Mouse (Mus musculus) kidney, postnatal 0 days (tissue): ENCODE measurements around the gene Fam102b. TPM values are rescaled to one million over a fixed set of nuclear protein-coding genes. Genes with fewer than 3 reads are reported as not detected.

ENCODE experiments used
- ATAC-seq: fragments of 200-750 bp; cut with Nextera tagmentation; replicated peaks from 2 replicates; pipeline ENCODE4 v1.8.0; 2017; ENCODE audit warnings: low read depth, moderate number of reproducible peaks, moderate TSS enrichment, moderate library complexity; ENCODE audit not compliant: low FRiP score
- DNase-seq: peaks from one replicate; pipeline ENCODE4 v3.0.0-alpha.2; 2016; ENCODE audit warnings: low spot score
- H3K27ac ChIP-seq: fragments of 300-500 bp; sonication (generic); 2 replicates; pipeline ENCODE4 v1.5.1; 2014; ENCODE audit warnings: mild to moderate bottlenecking
- H3K27me3 ChIP-seq: fragments of 300-500 bp; sonication (generic); 2 replicates; pipeline ENCODE4 v1.6.1; 2014; ENCODE audit warnings: low read length, mixed read lengths; ENCODE audit not compliant: insufficient read depth
- H3K36me3 ChIP-seq: fragments of 300-500 bp; sonication (generic); 2 replicates; pipeline ENCODE4 v1.6.1; 2014; ENCODE audit warnings: low read length, mixed read lengths; ENCODE audit not compliant: insufficient read depth
- H3K4me1 ChIP-seq: fragments of 300-500 bp; sonication (generic); replicated peaks from 2 replicates; pipeline ENCODE4 v1.6.1; 2014; ENCODE audit warnings: antibody characterized with exemption, low read length, mixed read lengths; ENCODE audit not compliant: insufficient read depth
- H3K4me2 ChIP-seq: fragments of 300-500 bp; sonication (generic); 2 replicates; pipeline ENCODE4 v1.6.1; 2014; ENCODE audit warnings: mild to moderate bottlenecking, low read length, moderate library complexity, mixed read lengths
- H3K4me3 ChIP-seq: fragments of 300-500 bp; sonication (generic); replicated peaks from 2 replicates; pipeline ENCODE4 v1.5.1; 2014; ENCODE audit warnings: low read depth, low read length
- H3K9ac ChIP-seq: fragments of 300-500 bp; sonication (generic); 2 replicates; pipeline ENCODE4 v1.6.1; 2014; ENCODE audit warnings: low read depth, low read length
- H3K9me3 ChIP-seq: fragments of 300-500 bp; sonication (generic); replicated peaks from 2 replicates; pipeline ENCODE4 v1.6.1; 2016; ENCODE audit warnings: low read length, inconsistent platforms, mixed read lengths
- CTCF ChIP-seq: IDR thresholded peaks from 2 replicates; pipeline ENCODE4 v1.5.1; 2016; ENCODE audit warnings: antibody characterized with exemption, low read depth, mild to moderate bottlenecking, moderate library complexity
- WGBS: fragments of 180-500 bp; shearing (Covaris S2); extraction: QIAGEN DNeasy Blood & Tissue Kit; methylation state at CpG from one replicate; pipeline ENCODE4 v1.1.7; 2014; 5-methylcytosine and 5-hydroxymethylcytosine counted together
- polyA plus RNA-seq: library from polyadenylated mRNA; unstranded; fragments of >200 nt; fragmentation: Nextera tagmentation; extraction: Ambion mirVana; gene quantifications from 2 replicates; pipeline ENCODE4 v1.2.1, GENCODE M21; 2015

Gene Fam102b
- polyA plus RNA-seq, 1 experiment from 2014 or later, result 8.1 TPM

GRCm38 (mm10) chr3:108999173-108999572, 28.2 kb downstream of the Fam102b start:
- no peak for DNase-seq
- Histone ChIP-seq H3K4me3 (no peak overlapping the region), H3K27ac (no peak overlapping the region), H3K4me1 (no peaks in the 10 kb centered on the region), H3K27me3 (no peaks in the 10 kb centered on the region), H3K36me3 (no peaks in the 10 kb centered on the region), H3K9ac (no peak overlapping the region), H3K4me2 (no peak overlapping the region), H3K9me3 (no peaks in the 10 kb centered on the region)
- 83% methylated on average over 1 of the region's 1 CpGs for WGBS
- no peak for ATAC-seq
- no peak for TF ChIP-seq CTCF

- WGBS, result 65% methylated on average over 4 of the region's 4 CpGs
- no peaks in the 10 kb centered on the region for H3K9me3 ChIP-seq
- ATAC-seq, result no peak
- H3K4me2 ChIP-seq, result no peak overlapping the region
- no peaks in the 10 kb centered on the region for H3K27me3 ChIP-seq
- H3K27ac ChIP-seq, result no peak overlapping the region
- H3K36me3 ChIP-seq, result no peaks in the 10 kb centered on the region
- H3K4me3 ChIP-seq, result no peak overlapping the region
- H3K9ac ChIP-seq, result no peak overlapping the region
- DNase-seq, result no peak
- no peaks in the 10 kb centered on the region for H3K4me1 ChIP-seq
- TF ChIP-seq CTCF, result no peak
Observed at GRCm38 (mm10) chr3:108997762-108998161, 29.6 kb downstream of the Fam102b start.

GRCm38 (mm10) chr3:108997284-108997683, 30.1 kb downstream of the Fam102b start:
- H3K27ac ChIP-seq, result no peak overlapping the region
- no peaks in the 10 kb centered on the region for H3K4me1 ChIP-seq
- H3K4me3 ChIP-seq, result no peak overlapping the region
- no peak overlapping the region for H3K9ac ChIP-seq
- no peak for TF ChIP-seq CTCF
- H3K27me3 ChIP-seq, result no peaks in the 10 kb centered on the region
- ATAC-seq (no peak), DNase-seq (no peak)
- H3K9me3 ChIP-seq, result no peaks in the 10 kb centered on the region
- no peak overlapping the region for H3K4me2 ChIP-seq
- no peaks in the 10 kb centered on the region for H3K36me3 ChIP-seq
- WGBS, result 73% methylated on average over 11 of the region's 11 CpGs

- no peaks in the 10 kb centered on the region for H3K27me3 ChIP-seq
- ATAC-seq (no peak), DNase-seq (no peak)
- 72% methylated on average over 2 of the region's 2 CpGs for WGBS
- no peak for TF ChIP-seq CTCF
- no peak overlapping the region for H3K27ac ChIP-seq
- H3K4me1 ChIP-seq, result no peaks in the 10 kb centered on the region
- H3K4me3 ChIP-seq, result no peak overlapping the region
- no peak overlapping the region for H3K4me2 ChIP-seq
- no peaks in the 10 kb centered on the region for H3K9me3 ChIP-seq
- no peaks in the 10 kb centered on the region for H3K36me3 ChIP-seq
- no peak overlapping the region for H3K9ac ChIP-seq
Observed at GRCm38 (mm10) chr3:108995379-108995778, 32.0 kb downstream of the Fam102b start.

- H3K27me3 ChIP-seq, result no peaks in the 10 kb centered on the region
- no peak overlapping the region for H3K27ac ChIP-seq
Observed at GRCm38 (mm10) chr3:108994477-108994876, 32.9 kb downstream of the Fam102b start.

GRCm38 (mm10) chr3:108989971-108990548, 37.3 kb downstream of the Fam102b start:
- Histone ChIP-seq H3K9me3 (no peaks in the 10 kb centered on the region), H3K4me2 (no peak overlapping the region), H3K27me3 (no peaks in the 10 kb centered on the region), H3K4me3 (no peak overlapping the region), H3K36me3 (0 out of 2 replicates have a peak, but pooled peaks cover 8% of the 10 kb centered on the region), H3K9ac (no peak overlapping the region), H3K27ac (no peak overlapping the region), H3K4me1 (no peaks in the 10 kb centered on the region)
- no peak for ATAC-seq
- no peak for TF ChIP-seq CTCF
- DNase-seq, result no peak
- WGBS, result 84% methylated on average over 9 of the region's 9 CpGs

More at GRCm38 (mm10) chr3:108994477-108994876, 32.9 kb downstream of the Fam102b start:
- Histone ChIP-seq H3K36me3 (0 out of 2 replicates have a peak, but pooled peaks cover under 1% of the 10 kb centered on the region), H3K4me2 (no peak overlapping the region), H3K9me3 (no peaks in the 10 kb centered on the region), H3K4me1 (no peaks in the 10 kb centered on the region), H3K9ac (no peak overlapping the region), H3K4me3 (no peak overlapping the region)
- TF ChIP-seq CTCF, result no peak
- no peak for ATAC-seq
- 93% methylated on average over 2 of the region's 2 CpGs for WGBS
- DNase-seq, result no peak
